Mouse (Mus musculus) embryo, embryonic 9.5 days (tissue): Measurements from ENCODE around the gene 2300009A05Rik.

Experiments
- DNase-seq: peaks from one replicate; pipeline ENCODE4 v3.0.0-alpha.2; 2017; ENCODE audit errors: extremely low spot score

The 2300009A05Rik gene

GRCm38 (mm10) chr9:63348146-63348545 is 50.9 kb downstream of the 2300009A05Rik start:
- no peak for DNase-seq

- no peak for DNase-seq
Observed at GRCm38 (mm10) chr9:63346029-63346428, 53.0 kb downstream of the 2300009A05Rik start.
